Mouse (Mus musculus): Measurements from ENCODE around the gene Psmd1. TPM values are rescaled to one million over a fixed set of nuclear protein-coding genes. Genes with fewer than 3 reads are reported as not detected.
A peak's percentile ranks its signal among the peaks of the same experiment; 100 is the strongest.

The Psmd1 gene
- polyA plus RNA-seq, 1 experiment from 2014 or later: 68.1 TPM

- H3K36me3 ChIP-seq (replicated peaks; ENCODE audit: insufficient read depth, low read length): peaks cover 29% of the 10 kb centered on the region
These were observed 76.9 kb downstream of the Psmd1 start for GRCm38 (mm10) chr1:86141081-86141480.

GRCm38 (mm10) chr1:86143165-86143564 lies 79.0 kb downstream of the Psmd1 start:
- Histone ChIP-seq H3K9me3 (ENCODE audit: low read length) (no peaks in the 10 kb centered on the region), H3K36me3 (replicated peaks; ENCODE audit: insufficient read depth, low read length) (peaks cover 14% of the 10 kb centered on the region), H3K9ac (replicated peaks) (no peak overlapping the region), H3K27me3 (ENCODE audit: insufficient read depth, low read length) (no peaks in the 10 kb centered on the region), H3K4me1 (ENCODE audit: insufficient read depth) (no peaks in the 10 kb centered on the region), H3K4me3 (ENCODE audit: low read depth, low read length) (no peak overlapping the region), H3K27ac (ENCODE audit: low read depth) (no peak overlapping the region), H3K4me2 (ENCODE audit: low read depth, low read length) (no peak overlapping the region)
- no peak for ATAC-seq
- WGBS (ENCODE audit: insufficient replicate concordance): 58% methylated on average over 4 of the region's 4 CpGs
- TF ChIP-seq CTCF (IDR thresholded peaks at IDR 0.05; ENCODE audit: low read depth) (no peak), EP300 (IDR thresholded peaks at IDR 0.05; ENCODE audit: low read depth) (no peak)
- no peak for DNase-seq

More at GRCm38 (mm10) chr1:86141081-86141480, 76.9 kb downstream of the Psmd1 start:
- DNase-seq: no peak
- Histone ChIP-seq H3K4me1 (ENCODE audit: insufficient read depth) (no peaks in the 10 kb centered on the region), H3K9me3 (ENCODE audit: low read length) (no peaks in the 10 kb centered on the region), H3K27me3 (ENCODE audit: insufficient read depth, low read length) (no peaks in the 10 kb centered on the region), H3K4me2 (ENCODE audit: low read depth, low read length) (no peak overlapping the region), H3K27ac (ENCODE audit: low read depth) (no peak overlapping the region), H3K4me3 (ENCODE audit: low read depth, low read length) (no peak overlapping the region), H3K9ac (replicated peaks) (no peak overlapping the region)
- WGBS (ENCODE audit: insufficient replicate concordance): 82% methylated on average over 3 of the region's 3 CpGs
- TF ChIP-seq CTCF (IDR thresholded peaks at IDR 0.05; ENCODE audit: low read depth) (no peak), EP300 (IDR thresholded peaks at IDR 0.05; ENCODE audit: low read depth) (no peak)
- ATAC-seq: no peak

- H3K4me2 ChIP-seq (ENCODE audit: low read depth, low read length): no peak overlapping the region
- no peaks in the 10 kb centered on the region for H3K27me3 ChIP-seq (ENCODE audit: insufficient read depth, low read length)
- H3K27ac ChIP-seq (ENCODE audit: low read depth): no peak overlapping the region
- TF ChIP-seq CTCF (IDR thresholded peaks at IDR 0.05; ENCODE audit: low read depth) (peak; percentile 36), EP300 (IDR thresholded peaks at IDR 0.05; ENCODE audit: low read depth) (no peak)
- H3K36me3 ChIP-seq (replicated peaks; ENCODE audit: insufficient read depth, low read length): peaks cover 4% of the 10 kb centered on the region
- H3K9ac ChIP-seq (replicated peaks): no peak overlapping the region
- ATAC-seq: no peak
- no peak for DNase-seq
- no peaks in the 10 kb centered on the region for H3K4me1 ChIP-seq (ENCODE audit: insufficient read depth)
- WGBS (ENCODE audit: insufficient replicate concordance): 77% methylated on average over 21 of the region's 21 CpGs
- no peaks in the 10 kb centered on the region for H3K9me3 ChIP-seq (ENCODE audit: low read length)
- H3K4me3 ChIP-seq (ENCODE audit: low read depth, low read length): no peak overlapping the region
These were observed 80.1 kb downstream of the Psmd1 start for GRCm38 (mm10) chr1:86144001-86144944.

DNA sequence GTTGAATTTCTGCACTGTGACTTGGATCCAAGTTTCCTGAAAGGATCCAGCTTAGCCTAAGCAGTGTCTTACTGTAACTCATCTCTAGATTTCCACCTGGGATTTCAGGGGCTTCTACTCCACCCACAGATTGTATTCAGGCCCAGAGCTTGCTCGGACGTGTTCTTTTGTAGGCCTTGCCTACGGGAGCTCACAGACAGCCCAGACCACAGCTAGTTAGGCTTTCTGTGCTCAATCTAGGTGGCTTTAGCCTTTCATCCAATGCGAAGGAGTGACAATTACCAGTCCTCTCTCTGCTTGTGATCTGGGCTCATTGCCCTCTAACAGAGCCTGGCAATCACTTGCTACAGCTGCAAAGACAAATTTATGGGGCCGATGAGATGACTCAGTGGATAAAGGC lies 82.1 kb downstream of the Psmd1 start:
- H3K9ac ChIP-seq (replicated peaks): no peak overlapping the region
- H3K27me3 ChIP-seq (ENCODE audit: insufficient read depth, low read length): no peaks in the 10 kb centered on the region
- H3K4me2 ChIP-seq (ENCODE audit: low read depth, low read length): no peak overlapping the region
- no peak for ATAC-seq
- H3K4me1 ChIP-seq (ENCODE audit: insufficient read depth): no peaks in the 10 kb centered on the region
- no peaks in the 10 kb centered on the region for H3K9me3 ChIP-seq (ENCODE audit: low read length)
- no peaks in the 10 kb centered on the region for H3K36me3 ChIP-seq (replicated peaks; ENCODE audit: insufficient read depth, low read length)
- DNase-seq: no peak
- H3K27ac ChIP-seq (ENCODE audit: low read depth): no peak overlapping the region
- TF ChIP-seq CTCF (IDR thresholded peaks at IDR 0.05; ENCODE audit: low read depth): no peak
- TF ChIP-seq EP300 (IDR thresholded peaks at IDR 0.05; ENCODE audit: low read depth): no peak
- H3K4me3 ChIP-seq (ENCODE audit: low read depth, low read length): no peak overlapping the region
- 80% methylated on average over 5 of the region's 5 CpGs for WGBS (ENCODE audit: insufficient replicate concordance)

- Histone ChIP-seq H3K27me3 (ENCODE audit: insufficient read depth, low read length) (no peaks in the 10 kb centered on the region), H3K27ac (ENCODE audit: low read depth) (no peak overlapping the region), H3K36me3 (replicated peaks; ENCODE audit: insufficient read depth, low read length) (no peaks in the 10 kb centered on the region), H3K4me1 (ENCODE audit: insufficient read depth) (no peaks in the 10 kb centered on the region), H3K4me2 (ENCODE audit: low read depth, low read length) (no peak overlapping the region), H3K9me3 (ENCODE audit: low read length) (no peaks in the 10 kb centered on the region), H3K9ac (replicated peaks) (no peak overlapping the region), H3K4me3 (ENCODE audit: low read depth, low read length) (no peak overlapping the region)
- no peak for ATAC-seq
- 42% methylated on average over 5 of the region's 5 CpGs for WGBS (ENCODE audit: insufficient replicate concordance)
- DNase-seq: no peak
- TF ChIP-seq EP300 (IDR thresholded peaks at IDR 0.05; ENCODE audit: low read depth) (no peak), CTCF (IDR thresholded peaks at IDR 0.05; ENCODE audit: low read depth) (no peak)
These were observed 83.4 kb downstream of the Psmd1 start for GRCm38 (mm10) chr1:86147557-86147956.

GRCm38 (mm10) chr1:86148161-86148560 lies 84.0 kb downstream of the Psmd1 start:
- no peak overlapping the region for H3K4me2 ChIP-seq (ENCODE audit: low read depth, low read length)
- H3K27ac ChIP-seq (ENCODE audit: low read depth): no peak overlapping the region
- H3K36me3 ChIP-seq (replicated peaks; ENCODE audit: insufficient read depth, low read length): no peaks in the 10 kb centered on the region
- DNase-seq (no peak), ATAC-seq (no peak)
- no peak overlapping the region for H3K4me3 ChIP-seq (ENCODE audit: low read depth, low read length)
- no peaks in the 10 kb centered on the region for H3K4me1 ChIP-seq (ENCODE audit: insufficient read depth)
- TF ChIP-seq EP300 (IDR thresholded peaks at IDR 0.05; ENCODE audit: low read depth) (no peak), CTCF (IDR thresholded peaks at IDR 0.05; ENCODE audit: low read depth) (no peak)
- H3K9me3 ChIP-seq (ENCODE audit: low read length): no peaks in the 10 kb centered on the region
- H3K9ac ChIP-seq (replicated peaks): no peak overlapping the region
- H3K27me3 ChIP-seq (ENCODE audit: insufficient read depth, low read length): no peaks in the 10 kb centered on the region
- 80% methylated on average over 9 of the region's 9 CpGs for WGBS (ENCODE audit: insufficient replicate concordance)
